Mouse (Mus musculus): ENCODE results near the gene Sdad1.

Gene Sdad1

GRCm38 (mm10) chr5:92240769-92241168, 69.5 kb downstream of the Sdad1 start:
- DNase-seq (ENCODE audit: low spot score in 2 of 2) = no peak

- DNase-seq (ENCODE audit: low spot score in 2 of 2) = no peak
Measured at GRCm38 (mm10) chr5:92239333-92240232, 70.7 kb downstream of the Sdad1 start.

GRCm38 (mm10) chr5:92234939-92235557, 75.2 kb downstream of the Sdad1 start:
- no peak for DNase-seq (ENCODE audit: low spot score in 2 of 2)

All from urinary bladder, postnatal 4 days (tissue).